19 mouse cellular contexts compared by ENCODE assay signal in the genomic region with DNA sequence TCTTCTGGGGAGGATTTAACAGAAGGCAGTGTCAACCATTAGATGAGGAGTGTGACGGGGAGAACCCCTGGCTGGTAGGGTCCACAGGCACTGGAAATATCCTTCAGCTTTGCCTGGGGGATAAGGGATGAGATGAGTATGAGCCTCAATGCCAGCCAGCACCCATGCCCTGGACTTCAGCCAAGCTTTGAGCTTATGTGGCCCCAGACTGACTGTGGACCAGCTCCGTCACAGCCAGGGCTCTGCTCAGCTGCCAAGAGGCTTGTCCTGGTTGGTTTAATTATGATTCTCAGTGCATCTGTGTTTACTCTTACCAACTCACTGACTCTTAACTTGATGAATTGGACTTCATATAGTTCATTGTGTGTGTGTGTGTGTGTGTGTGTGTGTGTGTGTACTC.
DNase-seq lines count a peak whose midpoint lies in the region; ATAC-seq lines count a peak whose summit lies in the region.
"Had no signal": no experiment of that assay in that cellular context is flagged by ENCODE, and none has a peak within 500 bp of the region (broad histone marks: within the 10 kb centered on the region; RNA-seq: fewer than 3 reads in every experiment).

No protein-coding gene starts in this region.

- H3K27ac ChIP-seq in midbrain, embryonic 14.5 days (replicated peaks; ENCODE audit: low read depth, low read length) = no peak overlapping the region
- no peak overlapping the region for H3K27ac ChIP-seq in midbrain, embryonic 13.5 days
- 0 out of 2 replicates have a peak overlapping the region, but pooled peaks have one; percentile 33 for H3K27ac ChIP-seq in limb, embryonic 15.5 days
- H3K27ac ChIP-seq: kidney, postnatal 0 days; neural tube, embryonic 12.5 days had no signal

- no peak overlapping the region for H3K9ac ChIP-seq in midbrain, embryonic 14.5 days (replicated peaks; ENCODE audit: low read length)
- H3K9ac ChIP-seq in midbrain, embryonic 13.5 days (replicated peaks) = no peak overlapping the region
- no peak overlapping the region for H3K9ac ChIP-seq in limb, embryonic 15.5 days
- H3K9ac ChIP-seq: neural tube, embryonic 12.5 days had no signal

- 80% methylated on average over 2 of the region's 2 CpGs for WGBS in midbrain, embryonic 14.5 days
- WGBS in midbrain, embryonic 13.5 days = 80% methylated on average over 2 of the region's 2 CpGs
- 73% methylated on average over 2 of the region's 2 CpGs for WGBS in limb, embryonic 15.5 days

- no peaks in the 10 kb centered on the region for H3K27me3 ChIP-seq in midbrain, embryonic 14.5 days (ENCODE audit: control insufficient read depth, insufficient read depth, low read length)
- no peaks in the 10 kb centered on the region for H3K27me3 ChIP-seq in midbrain, embryonic 13.5 days
- H3K27me3 ChIP-seq in limb, embryonic 15.5 days = no peaks in the 10 kb centered on the region
- H3K27me3 ChIP-seq: megakaryocyte, embryonic 14.5 days; neural tube, embryonic 12.5 days had no signal

- H3K4me3 ChIP-seq in midbrain, embryonic 14.5 days (replicated peaks; ENCODE audit: low read depth, low read length) = no peak overlapping the region
- no peak overlapping the region for H3K4me3 ChIP-seq in midbrain, embryonic 13.5 days (replicated peaks)
- no peak overlapping the region for H3K4me3 ChIP-seq in limb, embryonic 15.5 days
- H3K4me3 ChIP-seq: megakaryocyte, embryonic 14.5 days; neural tube, embryonic 12.5 days had no signal

- H3K36me3 ChIP-seq in midbrain, embryonic 14.5 days (ENCODE audit: control insufficient read depth, insufficient read depth, low read length) = no peaks in the 10 kb centered on the region
- H3K36me3 ChIP-seq in midbrain, embryonic 13.5 days = no peaks in the 10 kb centered on the region
- no peaks in the 10 kb centered on the region for H3K36me3 ChIP-seq in limb, embryonic 15.5 days
- H3K36me3 ChIP-seq: neural tube, embryonic 12.5 days had no signal

- no peaks in the 10 kb centered on the region for H3K9me3 ChIP-seq in midbrain, embryonic 14.5 days (ENCODE audit: control insufficient read depth, low read length)
- no peaks in the 10 kb centered on the region for H3K9me3 ChIP-seq in midbrain, embryonic 13.5 days
- H3K9me3 ChIP-seq in limb, embryonic 15.5 days = no peaks in the 10 kb centered on the region
- H3K9me3 ChIP-seq: neural tube, embryonic 12.5 days had no signal

- no peak overlapping the region for H3K4me2 ChIP-seq in midbrain, embryonic 14.5 days (ENCODE audit: low read length)
- no peak overlapping the region for H3K4me2 ChIP-seq in midbrain, embryonic 13.5 days (replicated peaks)
- H3K4me2 ChIP-seq in limb, embryonic 15.5 days = no peak overlapping the region
- H3K4me2 ChIP-seq: liver, embryonic 11.5 days; neural tube, embryonic 12.5 days had no signal

- no peak for ATAC-seq in midbrain, embryonic 14.5 days (ENCODE audit: low FRiP score, low TSS enrichment)
- ATAC-seq in midbrain, embryonic 13.5 days = no peak
- no peak for ATAC-seq in limb, embryonic 15.5 days (ENCODE audit: insufficient number of reproducible peaks, low FRiP score, low TSS enrichment, low read depth)

- H3K4me1 ChIP-seq in midbrain, embryonic 14.5 days (ENCODE audit: control insufficient read depth, insufficient read depth, low read length) = no peaks in the 10 kb centered on the region; the same call in 1 of the 2 replicates
- peaks cover 12% of the 10 kb centered on the region for H3K4me1 ChIP-seq in midbrain, embryonic 13.5 days (replicated peaks)
- peaks cover 20% of the 10 kb centered on the region; the same call in 1 of the 2 replicates for H3K4me1 ChIP-seq in limb, embryonic 15.5 days
- H3K4me1 ChIP-seq: neural tube, embryonic 12.5 days had no signal

- intact Hi-C loops in heart, postnatal 14 days (cut with DNase I) = no loop called here

- peak; percentile 29 to 59 for DNase-seq in cerebellum, postnatal 25 days
- DNase-seq in cerebellum, adult 8-10 months = no peak
- DNase-seq in heart, postnatal 14 days = peak; percentile 12 to 15
- DNase-seq in heart, adult 8-10 months (ENCODE audit: low spot score) = no peak
- peak; percentile 27 for DNase-seq in midbrain, embryonic 14.5 days
- no peak for DNase-seq in embryo, embryonic 10 days (ENCODE audit: low spot score)
- DNase-seq: B cell, adult 2 months; kidney, adult 11 months; layer of hippocampus, postnatal 36 days; lung, adult 2 months; right cerebral cortex, postnatal 25 days; thymus, adult 18-20 months; thymus, postnatal 4 days had no signal

Comparison
In these comparisons a context has a peak if more than half of its experiments do, and no peak if none do; other contexts are left out.
1. DNase-seq: peak in cerebellum, postnatal 25 days (2 of 2), heart, postnatal 14 days (2 of 2) and midbrain, embryonic 14.5 days (single experiment); none in cerebellum, adult 8-10 months (single experiment), heart, adult 8-10 months (single experiment) and embryo, embryonic 10 days (single experiment).